Mouse (Mus musculus) central nervous system, embryonic 14 days (tissue): Measurements from ENCODE around the gene Cdh24. TPM values are rescaled to one million over a fixed set of nuclear protein-coding genes. Genes with fewer than 3 reads are reported as not detected.

ENCODE experiments used
- polyA plus RNA-seq: library from polyadenylated mRNA; depleted of rRNA; stranded (reverse); fragments of >200 nt; gene quantifications from 2 replicates; pipeline ENCODE4 v1.2.3, GENCODE M21; 2012; rRNA removed

The Cdh24 gene
- 58.5 and 72.3 TPM in 2 replicates for polyA plus RNA-seq

DNA sequence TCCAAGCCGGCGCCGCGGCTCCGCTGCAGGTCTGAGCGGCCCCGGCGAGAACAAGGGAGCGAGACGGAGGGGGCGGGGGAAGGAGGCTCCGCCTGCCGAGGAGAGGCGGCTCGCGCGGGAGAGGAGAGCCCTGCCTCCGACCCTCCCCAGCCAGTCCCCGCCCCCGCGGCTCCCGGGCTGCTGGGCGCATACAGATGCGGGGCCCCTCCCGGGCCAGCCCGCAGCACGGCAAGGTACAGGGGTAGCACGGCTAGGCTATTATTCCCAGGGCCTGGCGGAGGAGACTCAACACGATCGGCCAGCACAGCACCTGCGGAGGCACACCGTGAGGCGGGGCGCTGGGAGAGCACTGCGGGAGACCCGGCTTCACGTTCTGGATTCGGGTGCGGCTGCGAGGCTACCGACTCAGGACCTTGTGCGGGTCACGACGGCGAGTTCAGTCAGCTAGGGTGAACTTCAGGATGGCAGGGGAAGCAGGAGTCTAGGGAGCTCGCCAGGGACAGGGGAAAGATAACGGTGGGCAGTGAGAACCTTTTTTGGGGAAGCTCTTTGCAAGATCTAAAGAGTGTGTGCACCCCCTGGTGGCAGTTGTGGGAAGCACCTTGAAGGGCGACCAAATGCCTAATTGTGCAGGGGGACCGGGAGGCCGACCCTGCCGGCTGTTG, at the start of gene Cdh24:
Cdh24 (minus strand) TSS at position 60 of the 665 bp plus-strand sequence.

DNA sequence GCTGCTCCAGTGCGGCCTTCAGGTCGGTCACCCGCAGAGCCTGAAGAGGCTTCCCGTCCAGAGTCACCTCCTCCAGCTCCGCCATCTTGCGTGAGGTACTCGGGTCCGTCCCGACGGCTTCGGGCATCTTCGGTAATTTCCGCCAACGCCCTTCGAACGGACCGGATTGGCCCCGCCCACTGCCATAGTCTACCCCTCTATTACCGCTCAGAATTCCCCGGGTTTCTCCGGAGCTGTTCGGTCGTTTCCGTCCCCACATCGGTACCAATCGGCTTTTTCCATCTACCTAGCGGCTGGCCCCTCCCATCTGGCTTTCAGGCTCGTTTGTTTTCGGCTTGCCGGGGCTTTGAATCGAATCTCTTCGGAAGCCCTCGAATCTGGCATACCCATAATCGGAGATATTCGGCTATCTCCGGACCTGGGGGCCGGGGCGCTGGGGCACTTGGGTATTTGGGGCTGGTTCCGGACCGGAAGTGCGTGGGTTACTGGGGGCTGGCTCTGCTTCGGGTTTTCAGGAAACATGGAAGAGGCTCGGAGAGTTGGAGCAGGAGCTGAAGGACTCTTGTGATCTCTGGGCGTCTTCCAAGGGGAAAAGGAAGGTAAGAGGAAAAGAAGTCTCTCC, 45.5 kb upstream of the Cdh24 start, which contains the start of gene Acin1:
Acin1 (minus strand) TSS at position 410 of the 622 bp plus-strand sequence.

DNA sequence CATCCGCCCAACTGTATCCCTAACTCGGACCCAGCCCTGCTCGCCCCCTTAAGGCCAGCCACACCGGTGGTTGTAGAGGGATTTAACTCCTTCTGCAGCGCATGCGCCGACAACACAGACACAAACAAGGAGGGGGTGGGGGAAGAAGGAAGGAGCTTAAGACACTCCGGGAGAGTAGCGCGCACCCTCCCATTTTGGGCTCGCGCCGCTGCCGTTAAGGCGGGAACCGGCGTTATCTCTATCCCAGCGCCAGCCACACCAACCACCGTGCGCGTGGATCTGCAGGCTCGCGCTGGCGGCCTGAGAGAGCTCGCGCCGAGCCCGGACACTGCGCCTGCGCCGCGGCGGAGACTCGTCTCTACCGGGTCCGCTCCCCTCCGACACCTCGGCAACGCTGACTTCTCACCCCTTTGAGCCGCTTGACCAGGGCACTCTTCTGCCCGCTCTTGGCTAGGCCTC, 44.9 kb upstream of the Cdh24 start, which contains the start of gene 1700123O20Rik:
1700123O20Rik (plus strand) TSS at position 154 of the 459 bp plus-strand sequence.

DNA sequence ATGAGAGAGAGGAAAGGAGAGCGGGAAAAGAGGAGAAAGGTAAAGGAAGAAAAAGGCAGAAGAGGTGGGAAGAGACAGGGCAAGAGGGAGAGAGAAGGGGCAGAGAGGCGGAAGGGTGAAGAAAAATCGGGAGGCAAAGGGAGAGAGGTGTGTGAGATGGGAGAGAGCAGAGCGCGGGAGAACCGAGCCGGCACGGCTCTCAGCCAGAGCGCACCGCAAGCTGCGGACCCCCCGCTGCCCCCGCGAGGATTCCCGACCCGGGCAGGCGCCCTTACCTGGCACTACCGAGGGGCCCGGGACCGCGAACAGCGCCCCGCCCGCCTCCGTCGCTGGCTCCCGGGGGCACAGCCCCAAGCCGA, 239 bp downstream of the Cdh24 start, which contains the start of gene Gm17606:
Gm17606 (plus strand) TSS at position 7 of the 359 bp plus-strand sequence.

DNA sequence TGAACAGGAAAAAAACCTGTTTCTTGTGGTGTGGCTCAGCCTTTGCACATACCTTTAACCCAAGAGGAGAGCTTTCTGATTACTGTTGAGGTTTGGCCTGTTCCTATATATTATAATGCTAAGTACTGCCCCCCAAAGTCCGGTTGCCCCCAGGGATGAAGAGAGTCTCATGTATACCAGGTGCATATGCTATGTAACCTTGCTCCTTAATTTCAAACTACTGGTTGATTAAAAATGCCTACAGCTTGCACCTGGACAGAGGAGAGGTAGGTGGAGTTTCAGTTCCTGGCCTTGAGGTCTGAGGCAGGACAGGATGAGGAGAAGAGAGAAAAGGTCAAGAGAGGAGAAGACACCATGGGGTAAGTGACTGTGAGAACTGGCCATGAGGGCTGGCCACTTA, 20.0 kb downstream of the Cdh24 start, which contains the start of gene Psmb11:
Psmb11 (plus strand) TSS at position 301 of the 400 bp plus-strand sequence.

DNA sequence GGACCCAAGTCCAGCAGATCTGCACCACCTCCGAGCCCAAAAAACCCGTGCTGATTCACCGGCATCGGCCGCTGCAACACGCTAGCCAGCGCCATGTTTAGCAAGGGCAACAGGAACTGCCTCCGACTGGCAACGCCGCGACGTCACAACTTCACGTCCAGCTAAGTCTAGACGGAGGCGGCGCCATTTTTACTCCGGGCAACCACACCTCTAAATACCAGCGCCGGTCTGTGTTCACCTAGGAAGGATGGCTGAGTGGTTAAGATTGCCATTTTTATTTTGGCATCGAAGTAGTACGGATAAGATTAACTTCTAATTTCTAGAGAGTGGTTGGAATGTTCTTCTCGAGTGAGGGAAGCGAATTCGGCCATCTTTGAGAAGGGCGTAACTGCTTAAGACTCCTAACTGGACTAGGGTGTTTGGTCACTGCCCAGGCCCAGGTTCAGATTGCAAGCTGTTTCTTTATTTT, 23.2 kb downstream of the Cdh24 start, which contains the start of gene Psmb5:
Psmb5 (minus strand) TSS at position 126 of the 469 bp plus-strand sequence.

DNA sequence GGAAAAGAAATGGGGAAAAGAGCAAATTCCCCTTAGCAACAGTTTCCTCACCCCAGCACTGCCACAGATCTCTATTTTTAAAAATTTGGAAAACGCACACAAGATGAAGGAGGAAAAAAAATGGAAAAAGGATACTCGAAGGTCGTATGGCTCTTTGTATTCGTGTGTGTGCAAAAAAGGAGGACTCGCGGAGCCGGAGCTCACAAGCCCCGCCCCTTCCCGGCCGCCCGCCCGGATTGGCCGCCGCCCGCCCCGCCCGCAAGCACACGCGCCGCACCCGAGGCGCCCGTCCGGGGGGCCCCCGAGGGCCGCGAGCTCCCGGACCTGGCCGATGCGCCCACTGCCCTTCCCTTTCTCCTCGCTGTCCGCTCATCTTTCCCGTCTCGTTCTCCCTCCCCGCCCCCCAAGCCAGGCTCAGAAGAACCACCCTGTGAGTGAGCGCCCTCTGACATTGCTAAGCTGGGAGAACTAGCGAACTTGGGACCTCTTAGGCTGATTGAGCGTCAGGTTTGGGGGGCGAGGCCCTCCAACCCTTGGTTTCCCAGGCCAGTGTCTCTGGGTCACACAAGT, 35.3 kb downstream of the Cdh24 start, which contains the start of gene 4931414P19Rik:
4931414P19Rik (minus strand) TSS at position 242 of the 570 bp plus-strand sequence.

Other genes starting within 250 kb of the Cdh24 start
- 5.7 and 7.1 TPM in 2 replicates for gene Slc7a7, start 223.6 kb downstream of the Cdh24 start, polyA plus RNA-seq
- gene Mrpl52, start 214.5 kb downstream of the Cdh24 start, polyA plus RNA-seq, result 255 and 291 TPM in 2 replicates
- 90.9 and 146 TPM in 2 replicates for gene Mmp14, start 209.8 kb downstream of the Cdh24 start, polyA plus RNA-seq
- gene Lrp10, start 177.2 kb downstream of the Cdh24 start, polyA plus RNA-seq, result 31.8 and 38.1 TPM in 2 replicates
- 20.9 and 22.1 TPM in 2 replicates for gene Rem2, start 165.3 kb downstream of the Cdh24 start, polyA plus RNA-seq
- 86.0 and 93.6 TPM in 2 replicates for gene Prmt5, start 123.8 kb downstream of the Cdh24 start, polyA plus RNA-seq
- 19.3 and 21.2 TPM in 2 replicates for gene Haus4, start 86.7 kb downstream of the Cdh24 start, polyA plus RNA-seq
- 18.8 and 22.4 TPM in 2 replicates for gene Ajuba, start 63.8 kb downstream of the Cdh24 start, polyA plus RNA-seq
- 12.6 and 15.1 TPM in 2 replicates for gene 4931414P19Rik, start 35.4 kb downstream of the Cdh24 start, polyA plus RNA-seq
- 256 and 274 TPM in 2 replicates for gene Psmb5, start 23.3 kb downstream of the Cdh24 start, polyA plus RNA-seq
- gene Psmb11, start 19.9 kb downstream of the Cdh24 start, polyA plus RNA-seq, result 0.06 and 0.39 TPM in 2 replicates
- gene Gm17606, start 412 bp downstream of the Cdh24 start, polyA plus RNA-seq, result not detected in 2 replicates
- 70.3 and 72.1 TPM in 2 replicates for gene 1700123O20Rik, start 44.9 kb upstream of the Cdh24 start, polyA plus RNA-seq
- gene Acin1, start 45.6 kb upstream of the Cdh24 start, polyA plus RNA-seq, result 356 and 358 TPM in 2 replicates
- 0.09 and 0.20 TPM in 2 replicates for gene Gm29776, start 57.5 kb upstream of the Cdh24 start, polyA plus RNA-seq
- 0.16 and 0.17 TPM in 2 replicates for gene Cebpe, start 70.8 kb upstream of the Cdh24 start, polyA plus RNA-seq
- 9.6 and 9.9 TPM in 2 replicates for gene Slc7a8, start 140.6 kb upstream of the Cdh24 start, polyA plus RNA-seq
- gene Rnf212b, start 172.8 kb upstream of the Cdh24 start, polyA plus RNA-seq, result not detected in 2 replicates
- 8.5 and 9.0 TPM in 2 replicates for gene Homez, start 229.6 kb upstream of the Cdh24 start, polyA plus RNA-seq
- gene Ppp1r3e, start 236.2 kb upstream of the Cdh24 start, polyA plus RNA-seq, result 14.7 and 18.0 TPM in 2 replicates
- 47.4 and 48.0 TPM in 2 replicates for gene Bcl2l2, start 242.0 kb upstream of the Cdh24 start, polyA plus RNA-seq
- 0.39 and 0.41 TPM in 2 replicates for gene Gm20521, start 242.1 kb upstream of the Cdh24 start, polyA plus RNA-seq